Mouse (Mus musculus) effector memory CD4-positive, alpha-beta T cell, adult 7 months (primary cell): ENCODE data around the gene Vps26c. TPM values are rescaled to one million over a fixed set of nuclear protein-coding genes. Genes with fewer than 3 reads are reported as not detected.

Experiments
- polyA plus RNA-seq: library from polyadenylated mRNA; unstranded; fragments of 100-300 nt; shearing (Covaris generic); gene quantifications from one replicate; pipeline ENCODE4 v1.2.1, GENCODE M21; 2017

The Vps26c gene
- 24.0 TPM for polyA plus RNA-seq

GRCm38 (mm10) chr16:94526344-94527151, at the start of gene Vps26c:
Gene Vps26c, minus strand, starts transcription at chr16:94526830.

GRCm38 (mm10) chr16:94569229-94570176, 42.9 kb upstream of the Vps26c start, which contains the start of gene Dyrk1a:
Gene Dyrk1a, plus strand, starts transcription at chr16:94570010.

Other genes with a start within 250 kb of the Vps26c start
- 16.3 TPM for gene Hlcs, start 213.3 kb downstream of the Vps26c start, polyA plus RNA-seq
- gene Ripply3, start 198.4 kb downstream of the Vps26c start, polyA plus RNA-seq: not detected
- gene Ttc3, start 156.2 kb downstream of the Vps26c start, polyA plus RNA-seq: 36.6 TPM
- gene Pigp, start 155.0 kb downstream of the Vps26c start, polyA plus RNA-seq: 57.2 TPM
- 49.8 TPM for gene Dyrk1a, start 43.2 kb upstream of the Vps26c start, polyA plus RNA-seq